Mouse (Mus musculus): ENCODE results near the gene Fgf22. TPM values are rescaled to one million over a fixed set of nuclear protein-coding genes. Genes with fewer than 3 reads are reported as not detected.

The Fgf22 gene
- polyA plus RNA-seq, 1 experiment from 2014 or later, result 0.65 TPM

GRCm38 (mm10) chr10:79716254-79716987, 38.5 kb upstream of the Fgf22 start, which contains the start of gene Hcn2:
Hcn2 (plus strand) TSS chr10:79716634.
- no peaks in the 10 kb centered on the region for H3K9me3 ChIP-seq
- H3K36me3 ChIP-seq, result peaks cover 8% of the 10 kb centered on the region
- ATAC-seq (ENCODE audit: insufficient number of reproducible peaks, insufficient read depth, low FRiP score, low TSS enrichment), result no peak
- WGBS, result 2% methylated on average over 81 of the region's 91 CpGs
- no peak within 1 kb of the TSS for H3K27ac ChIP-seq
- peak within 1 kb of the TSS; percentile 56 for H3K4me3 ChIP-seq
- peak within 1 kb of the TSS; percentile 98 for H3K4me2 ChIP-seq (replicated peaks)
- H3K9ac ChIP-seq, result peak within 1 kb of the TSS; percentile 57
- H3K27me3 ChIP-seq, result peaks cover 57% of the 10 kb centered on the region
- H3K4me1 ChIP-seq, result peaks cover 14% of the 10 kb centered on the region

GRCm38 (mm10) chr10:79716988-79717355, 37.9 kb upstream of the Fgf22 start:
- Histone ChIP-seq H3K4me3 (peak overlapping the region; percentile 56), H3K4me1 (peaks cover 14% of the 10 kb centered on the region), H3K9me3 (no peaks in the 10 kb centered on the region), H3K4me2 (replicated peaks) (peak overlapping the region; percentile 98), H3K36me3 (peaks cover 3% of the 10 kb centered on the region; the same call in 1 of the 2 replicates), H3K27me3 (peaks cover 57% of the 10 kb centered on the region), H3K9ac (peak overlapping the region; percentile 57), H3K27ac (no peak overlapping the region)
- ATAC-seq (ENCODE audit: insufficient number of reproducible peaks, insufficient read depth, low FRiP score, low TSS enrichment), result no peak
- under 1% methylated on average over 44 of the region's 44 CpGs for WGBS

- Histone ChIP-seq H3K4me3 (peak overlapping the region; percentile 56), H3K27ac (no peak overlapping the region), H3K4me1 (peaks cover 14% of the 10 kb centered on the region), H3K36me3 (no peaks in the 10 kb centered on the region), H3K4me2 (replicated peaks) (peak overlapping the region; percentile 98), H3K27me3 (peaks cover 57% of the 10 kb centered on the region), H3K9ac (no peak overlapping the region), H3K9me3 (no peaks in the 10 kb centered on the region)
- ATAC-seq (ENCODE audit: insufficient number of reproducible peaks, insufficient read depth, low FRiP score, low TSS enrichment), result no peak
- WGBS, result 5% methylated on average over 43 of the region's 43 CpGs
These were observed 37.1 kb upstream of the Fgf22 start for GRCm38 (mm10) chr10:79717640-79718357.

GRCm38 (mm10) chr10:79721089-79721488, 33.8 kb upstream of the Fgf22 start:
- H3K9me3 ChIP-seq, result no peaks in the 10 kb centered on the region
- peaks cover 14% of the 10 kb centered on the region for H3K4me1 ChIP-seq
- no peak overlapping the region for H3K27ac ChIP-seq
- H3K4me3 ChIP-seq, result no peak overlapping the region
- H3K36me3 ChIP-seq, result no peaks in the 10 kb centered on the region
- 66% methylated on average over 5 of the region's 5 CpGs for WGBS
- no peak overlapping the region for H3K9ac ChIP-seq
- peaks cover 31% of the 10 kb centered on the region for H3K27me3 ChIP-seq
- no peak overlapping the region for H3K4me2 ChIP-seq (replicated peaks)
- no peak for ATAC-seq (ENCODE audit: insufficient number of reproducible peaks, insufficient read depth, low FRiP score, low TSS enrichment)

GRCm38 (mm10) chr10:79723047-79723446, 31.8 kb upstream of the Fgf22 start:
- no peak for ATAC-seq (ENCODE audit: insufficient number of reproducible peaks, insufficient read depth, low FRiP score, low TSS enrichment)
- Histone ChIP-seq H3K4me2 (replicated peaks) (no peak overlapping the region), H3K4me1 (no peaks in the 10 kb centered on the region), H3K9ac (no peak overlapping the region), H3K9me3 (no peaks in the 10 kb centered on the region), H3K27ac (no peak overlapping the region), H3K36me3 (no peaks in the 10 kb centered on the region), H3K4me3 (no peak overlapping the region), H3K27me3 (peaks cover 12% of the 10 kb centered on the region)
- 67% methylated on average over 6 of the region's 6 CpGs for WGBS

GRCm38 (mm10) chr10:79723692-79724091, 31.2 kb upstream of the Fgf22 start:
- H3K36me3 ChIP-seq, result no peaks in the 10 kb centered on the region
- no peaks in the 10 kb centered on the region for H3K9me3 ChIP-seq
- no peaks in the 10 kb centered on the region for H3K4me1 ChIP-seq
- no peak overlapping the region for H3K4me3 ChIP-seq
- H3K27ac ChIP-seq, result no peak overlapping the region
- H3K4me2 ChIP-seq (replicated peaks), result no peak overlapping the region
- no peak overlapping the region for H3K9ac ChIP-seq
- no peak for ATAC-seq (ENCODE audit: insufficient number of reproducible peaks, insufficient read depth, low FRiP score, low TSS enrichment)
- WGBS, result 70% methylated on average over 7 of the region's 7 CpGs
- H3K27me3 ChIP-seq, result peaks cover 5% of the 10 kb centered on the region

- Histone ChIP-seq H3K27me3 (no peaks in the 10 kb centered on the region), H3K4me1 (no peaks in the 10 kb centered on the region), H3K9me3 (no peaks in the 10 kb centered on the region), H3K36me3 (no peaks in the 10 kb centered on the region), H3K9ac (no peak overlapping the region), H3K4me2 (replicated peaks) (no peak overlapping the region), H3K4me3 (no peak overlapping the region), H3K27ac (no peak overlapping the region)
- 32% methylated on average over 11 of the region's 11 CpGs for WGBS
- ATAC-seq (ENCODE audit: insufficient number of reproducible peaks, insufficient read depth, low FRiP score, low TSS enrichment), result no peak
These were observed 28.8 kb upstream of the Fgf22 start for GRCm38 (mm10) chr10:79726090-79726489.

- Histone ChIP-seq H3K9ac (no peak overlapping the region), H3K36me3 (peaks cover 10% of the 10 kb centered on the region; the same call in 1 of the 2 replicates), H3K27me3 (no peaks in the 10 kb centered on the region), H3K4me3 (no peak overlapping the region), H3K4me1 (no peaks in the 10 kb centered on the region), H3K4me2 (replicated peaks) (no peak overlapping the region), H3K27ac (no peak overlapping the region), H3K9me3 (no peaks in the 10 kb centered on the region)
- 75% methylated on average over 28 of the region's 28 CpGs for WGBS
- ATAC-seq (ENCODE audit: insufficient number of reproducible peaks, insufficient read depth, low FRiP score, low TSS enrichment), result no peak
These were observed 26.3 kb upstream of the Fgf22 start for GRCm38 (mm10) chr10:79728323-79729249.

GRCm38 (mm10) chr10:79729357-79729965, 25.4 kb upstream of the Fgf22 start:
- no peaks in the 10 kb centered on the region for H3K27me3 ChIP-seq
- H3K9ac ChIP-seq, result no peak overlapping the region
- H3K4me2 ChIP-seq (replicated peaks), result no peak overlapping the region
- H3K4me1 ChIP-seq, result no peaks in the 10 kb centered on the region
- H3K36me3 ChIP-seq, result peaks cover 17% of the 10 kb centered on the region
- H3K4me3 ChIP-seq, result no peak overlapping the region
- no peak overlapping the region for H3K27ac ChIP-seq
- H3K9me3 ChIP-seq, result no peaks in the 10 kb centered on the region
- ATAC-seq (ENCODE audit: insufficient number of reproducible peaks, insufficient read depth, low FRiP score, low TSS enrichment), result no peak
- 82% methylated on average over 13 of the region's 13 CpGs for WGBS

GRCm38 (mm10) chr10:79732500-79732899, 22.4 kb upstream of the Fgf22 start:
- H3K36me3 ChIP-seq, result peaks cover 48% of the 10 kb centered on the region
- H3K9me3 ChIP-seq, result peaks cover 20% of the 10 kb centered on the region
- H3K4me3 ChIP-seq, result no peak overlapping the region
- ATAC-seq (ENCODE audit: insufficient number of reproducible peaks, insufficient read depth, low FRiP score, low TSS enrichment), result no peak
- H3K9ac ChIP-seq, result no peak overlapping the region
- H3K4me1 ChIP-seq, result no peaks in the 10 kb centered on the region
- H3K27me3 ChIP-seq, result peaks cover 18% of the 10 kb centered on the region
- no peak overlapping the region for H3K4me2 ChIP-seq (replicated peaks)
- H3K27ac ChIP-seq, result no peak overlapping the region
- WGBS, result 95% methylated on average over 1 of the region's 1 CpGs

- no peak for ATAC-seq (ENCODE audit: insufficient number of reproducible peaks, insufficient read depth, low FRiP score, low TSS enrichment)
- 94% methylated on average over 15 of the region's 15 CpGs for WGBS
- no peaks in the 10 kb centered on the region for H3K4me1 ChIP-seq
- peaks cover 34% of the 10 kb centered on the region for H3K9me3 ChIP-seq
- H3K36me3 ChIP-seq, result peaks cover 61% of the 10 kb centered on the region
- no peak overlapping the region for H3K4me3 ChIP-seq
- H3K27me3 ChIP-seq, result peaks cover 18% of the 10 kb centered on the region
- H3K9ac ChIP-seq, result no peak overlapping the region
- H3K4me2 ChIP-seq (replicated peaks), result no peak overlapping the region
- no peak overlapping the region for H3K27ac ChIP-seq
These were observed 21.0 kb upstream of the Fgf22 start for GRCm38 (mm10) chr10:79733847-79734246.
